In the genomic region with DNA sequence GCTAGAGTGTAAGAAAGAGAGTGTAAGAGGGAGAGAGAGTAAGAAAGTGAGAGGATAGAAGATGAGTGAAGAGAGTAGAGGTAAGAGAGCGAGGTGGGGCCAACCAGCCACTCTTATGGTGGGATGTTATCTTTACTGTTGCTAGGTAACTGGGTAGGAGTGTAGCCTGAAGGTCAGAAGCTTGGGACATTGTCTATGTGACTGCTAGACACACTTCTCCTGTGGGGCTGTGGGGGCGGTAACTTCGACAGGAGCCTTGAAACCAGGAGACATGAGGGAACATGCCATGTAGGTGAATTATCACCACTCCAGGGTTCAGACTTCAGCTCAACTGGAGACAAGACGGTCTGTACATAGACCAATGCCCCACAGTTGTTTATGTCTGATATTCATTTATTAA, we compare ENCODE assay signal across 21 mouse cellular contexts.
"Had no signal": no experiment of that assay in that cellular context is flagged by ENCODE, and none has a peak within 500 bp of the region (broad histone marks: within the 10 kb centered on the region; RNA-seq: fewer than 3 reads in every experiment).

No protein-coding gene starts in this region.

- ATAC-seq: hindbrain, embryonic 16.5 days; hindbrain, postnatal 0 days; inflammation-experienced regulatory T-cells, adult 6 months; intestine, embryonic 15.5 days; intestine, embryonic 16.5 days; intestine, postnatal 0 days had no signal

- DNase-seq: heart, postnatal 10 days; heart, postnatal 14 days; heart, postnatal 4 days; kidney, adult 11 months; kidney, adult 18-20 months; kidney, adult 2 months; kidney, adult 8-10 months; kidney, adult 9 months; kidney, postnatal 10 days; kidney, postnatal 14 days; kidney, postnatal 25 days; kidney, postnatal 36 days; kidney, postnatal 4 days; layer of hippocampus, adult 9-11 months; layer of hippocampus, postnatal 36 days had no signal
